Mouse (Mus musculus) erythroblast, embryonic 14.5 days (primary cell): Measurements from ENCODE around the gene Fuca1.

Source experiments
- GATA1 ChIP-seq: IDR thresholded peaks from 2 replicates; pipeline ENCODE4 v1.6.1; 2012; ENCODE audit warnings: low read length, inconsistent platforms, mixed read lengths
- TAL1 ChIP-seq: IDR thresholded peaks from 3 replicates; pipeline ENCODE4 v1.6.1; 2012; ENCODE audit warnings: low read length, inconsistent platforms, mixed read lengths

DNA sequence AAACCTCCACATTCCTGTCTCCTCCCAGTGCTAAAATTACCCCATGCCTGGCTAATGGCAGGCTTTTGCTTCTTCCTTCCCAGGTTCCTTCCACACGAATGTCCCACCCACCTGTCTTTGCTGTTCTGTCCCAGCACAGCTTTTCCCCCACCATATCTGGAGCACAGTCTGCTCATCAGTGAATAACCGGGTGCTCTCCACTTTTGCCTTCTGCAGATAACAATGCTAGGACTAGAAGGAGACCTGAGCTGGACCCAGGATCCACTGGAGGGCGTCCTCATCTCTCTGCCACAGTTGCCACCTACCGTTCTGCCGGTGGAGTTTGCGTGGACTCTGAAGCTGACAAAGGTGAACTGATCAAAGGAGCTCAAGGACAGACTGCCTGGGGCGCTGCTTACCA lies 18.3 kb downstream of the Fuca1 start:
- TF ChIP-seq TAL1 (no peak), GATA1 (no peak)
